Mouse (Mus musculus): ENCODE results near the gene Snx10.
A peak's percentile ranks its signal among the peaks of the same experiment; 100 is the strongest.
"Not testable (repeated sequence)": the region's sequence is repeated elsewhere in the genome, so short reads cannot be mapped to it uniquely, and the experiment has no call there.

The Snx10 gene

GRCm38 (mm10) chr6:51523807-51524320, at the start of gene Snx10:
TSS of gene Snx10 (plus strand) at chr6:51523901.
- DNase-seq (ENCODE audit: low spot score in 2 of 2), result peak in 1 of 2 experiments; percentile 45

DNA sequence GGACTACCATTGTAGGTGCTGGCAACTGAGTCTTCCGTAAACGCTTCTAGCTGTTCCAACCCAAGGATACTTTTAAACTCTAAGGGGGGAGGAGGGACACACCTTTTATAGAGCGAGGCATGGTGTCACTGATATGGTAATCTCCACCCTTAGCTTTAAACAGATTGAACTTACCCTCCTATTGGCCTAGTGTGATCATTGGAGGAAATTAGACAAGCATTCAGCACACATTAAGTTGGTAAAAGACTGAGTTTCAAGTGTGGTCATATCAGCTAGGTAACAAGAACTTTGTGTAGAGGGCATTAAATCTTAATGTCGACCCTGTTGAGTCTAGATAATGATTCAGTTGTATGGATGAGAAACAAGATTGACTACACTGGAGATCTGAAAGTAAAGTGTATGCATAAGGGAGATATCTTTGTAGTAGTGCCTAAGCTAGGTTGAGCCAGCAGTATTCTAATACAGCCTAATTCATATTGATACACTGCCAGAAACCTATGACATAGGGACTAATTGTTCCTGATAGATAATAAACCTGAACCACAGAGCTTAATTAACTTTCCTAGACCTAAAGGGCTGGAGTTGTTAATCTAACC, 44.5 kb upstream of the Snx10 start:
- no peak for DNase-seq (ENCODE audit: low spot score in 2 of 2)

- DNase-seq (ENCODE audit: low spot score in 2 of 2), result no peak
Measured at GRCm38 (mm10) chr6:51481548-51481947, 42.2 kb upstream of the Snx10 start.

DNA sequence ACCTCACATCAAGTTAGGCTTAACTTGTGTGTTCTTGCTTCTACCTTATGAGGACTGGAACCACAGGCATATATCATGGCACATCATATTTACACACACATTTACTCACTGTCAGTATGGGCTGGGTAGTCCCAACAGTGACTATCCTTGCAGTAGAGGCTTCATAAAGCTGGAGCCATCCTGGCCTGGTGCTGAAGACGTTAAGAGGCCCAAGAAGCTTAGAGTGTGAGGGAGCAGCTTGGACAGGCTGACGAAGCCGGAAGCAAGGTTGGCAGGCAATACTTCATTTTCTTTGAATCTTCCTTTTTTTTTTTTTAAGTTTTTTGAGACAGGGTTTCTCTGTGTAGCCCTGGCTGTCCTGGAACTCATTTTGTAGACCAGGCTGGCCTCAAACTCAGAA, 39.8 kb upstream of the Snx10 start:
- no peak for DNase-seq (ENCODE audit: low spot score in 2 of 2)

DNA sequence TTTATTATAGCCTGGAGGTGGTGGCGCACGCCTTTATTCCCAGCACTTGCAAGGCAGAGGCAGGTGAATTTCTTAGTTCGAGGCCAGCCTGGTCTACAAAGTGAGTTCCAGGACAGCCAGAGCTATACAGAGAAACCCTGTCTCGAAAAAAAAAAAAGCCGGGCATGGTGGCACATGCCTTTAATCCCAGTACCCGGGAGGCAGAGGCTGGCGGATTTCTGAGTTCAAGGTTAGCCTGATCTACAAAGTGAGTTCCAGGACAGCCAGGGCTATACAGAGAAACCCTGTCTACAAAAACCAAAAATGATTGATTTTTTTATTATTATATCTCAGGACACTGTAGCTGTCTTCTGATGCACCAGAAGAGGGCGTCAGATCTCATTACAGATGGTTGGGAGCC, 39.1 kb upstream of the Snx10 start:
- DNase-seq (ENCODE audit: low spot score in 2 of 2), result not testable (repeated sequence)

- DNase-seq (ENCODE audit: low spot score in 2 of 2), result no peak
Measured at GRCm38 (mm10) chr6:51485646-51486045, 38.1 kb upstream of the Snx10 start.

GRCm38 (mm10) chr6:51486076-51486710, 37.5 kb upstream of the Snx10 start:
- no peak for DNase-seq (ENCODE audit: low spot score in 2 of 2)

DNA sequence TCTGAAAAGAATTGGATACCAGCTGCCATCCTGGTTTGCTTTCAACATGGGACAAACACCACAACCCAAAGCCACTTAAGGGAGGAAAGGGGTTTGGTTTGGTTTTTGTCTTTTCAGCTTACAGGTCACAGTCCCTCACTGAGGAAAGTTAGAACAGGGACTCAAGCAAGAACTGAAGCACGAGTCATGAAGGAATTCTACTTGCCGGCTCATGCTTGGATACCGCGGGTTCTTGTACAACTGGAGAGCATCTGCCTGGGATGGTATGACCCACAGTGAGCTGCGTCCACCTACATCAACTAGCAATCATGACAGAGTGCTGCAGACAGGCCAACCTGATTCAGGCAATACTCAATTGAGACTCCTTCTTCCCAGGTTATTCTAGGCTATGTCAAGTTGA, 37.0 kb upstream of the Snx10 start:
- no peak for DNase-seq (ENCODE audit: low spot score in 2 of 2)

- no peak for DNase-seq (ENCODE audit: low spot score in 2 of 2)
Measured at GRCm38 (mm10) chr6:51489787-51490186, 33.9 kb upstream of the Snx10 start.

DNA sequence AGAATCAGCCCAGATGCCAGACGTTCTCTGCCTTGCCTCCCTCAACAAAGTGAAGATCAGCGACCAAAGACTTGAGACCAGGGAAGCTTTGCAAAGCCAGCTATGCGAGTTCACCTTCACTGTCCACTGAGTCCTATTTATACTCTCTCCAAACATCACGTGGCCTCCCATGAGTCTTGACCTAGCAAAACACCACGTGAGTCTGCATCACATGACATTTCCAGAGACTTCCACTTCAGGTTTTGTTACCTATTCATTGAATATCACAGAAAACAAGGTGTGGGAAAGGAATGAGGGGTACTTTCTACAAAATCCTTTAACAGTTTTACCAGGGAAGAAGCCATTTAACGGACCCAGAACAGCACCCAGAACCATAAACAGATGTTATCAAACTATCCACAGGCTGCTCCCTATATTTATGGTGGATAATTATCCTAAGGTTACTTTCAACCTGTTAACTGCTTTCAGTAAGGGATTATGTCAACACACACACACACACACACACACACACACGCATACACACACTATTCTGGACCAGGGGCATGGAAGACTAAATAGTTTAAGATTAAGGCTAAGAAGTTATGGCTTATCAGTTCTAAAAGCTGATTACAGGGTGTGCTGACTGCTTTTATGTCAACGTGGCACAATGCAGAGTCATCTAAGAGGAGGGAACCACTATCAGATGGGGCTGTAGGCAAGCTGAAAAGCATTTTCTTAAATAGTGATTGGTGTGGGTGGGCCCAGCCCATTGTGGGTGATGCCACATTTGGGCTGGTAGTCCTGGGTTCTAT, 26.2 kb upstream of the Snx10 start:
- DNase-seq (ENCODE audit: low spot score in 2 of 2), result no peak

GRCm38 (mm10) chr6:51505671-51506070, 18.0 kb upstream of the Snx10 start:
- no peak for DNase-seq (ENCODE audit: low spot score in 2 of 2)

- no peak for DNase-seq (ENCODE audit: low spot score in 2 of 2)
Measured at GRCm38 (mm10) chr6:51507556-51507955, 16.1 kb upstream of the Snx10 start.

GRCm38 (mm10) chr6:51508750-51509648, 14.7 kb upstream of the Snx10 start:
- peak; percentile 46 to 66 for DNase-seq (ENCODE audit: low spot score in 2 of 2)

GRCm38 (mm10) chr6:51510094-51510493, 13.6 kb upstream of the Snx10 start:
- peak in 1 of 2 experiments; percentile 36 for DNase-seq (ENCODE audit: low spot score in 2 of 2)

- DNase-seq (ENCODE audit: low spot score in 2 of 2), result no peak
Measured at GRCm38 (mm10) chr6:51510946-51511345, 12.8 kb upstream of the Snx10 start.

- DNase-seq (ENCODE audit: low spot score in 2 of 2), result no peak
Measured at GRCm38 (mm10) chr6:51513745-51514144, 10.0 kb upstream of the Snx10 start.

DNA sequence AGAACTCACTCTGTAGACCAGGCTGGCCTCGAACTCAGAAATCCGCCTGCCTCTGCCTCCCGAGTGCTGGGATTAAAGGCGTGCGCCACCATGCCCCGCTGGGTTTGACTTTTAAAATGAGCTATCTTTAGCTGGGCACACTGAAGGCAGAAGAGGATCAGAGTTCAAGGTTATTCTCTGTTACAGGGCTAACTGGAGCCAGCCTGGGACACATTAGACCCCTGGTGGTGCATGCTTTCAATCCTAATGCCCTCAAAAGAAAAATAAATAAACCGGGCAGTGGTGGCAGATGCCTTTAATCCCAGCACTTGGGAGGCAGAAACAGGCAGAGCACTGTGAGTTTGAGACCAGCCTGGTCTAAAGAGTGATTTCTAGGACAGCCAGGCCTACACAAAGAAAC, 8.8 kb upstream of the Snx10 start:
- DNase-seq (ENCODE audit: low spot score in 2 of 2), result no peak

DNA sequence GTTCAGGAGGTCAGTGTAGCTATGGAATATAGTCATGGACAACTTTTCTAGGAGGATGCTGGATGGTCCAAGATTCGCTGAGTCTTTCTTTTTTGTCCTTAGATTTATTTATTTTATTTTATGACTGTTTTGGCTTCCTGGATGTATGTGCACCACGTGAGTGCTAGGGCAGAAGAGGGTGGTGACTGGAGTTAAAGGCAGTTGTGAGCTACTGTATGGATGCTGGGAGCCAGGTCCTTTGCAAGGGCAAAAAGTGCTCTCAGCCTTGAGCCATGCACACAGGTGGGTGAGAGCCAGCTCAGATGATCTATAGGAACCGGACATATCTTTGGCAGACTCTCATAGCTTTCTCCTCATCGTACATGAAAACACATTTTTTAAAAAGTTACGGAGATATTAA, 391 bp upstream of the Snx10 start:
- DNase-seq (ENCODE audit: low spot score in 2 of 2), result no peak

- DNase-seq (ENCODE audit: low spot score in 2 of 2), result peak in 1 of 2 experiments; percentile 40
Measured at GRCm38 (mm10) chr6:51524321-51524931, 725 bp downstream of the Snx10 start.

DNA sequence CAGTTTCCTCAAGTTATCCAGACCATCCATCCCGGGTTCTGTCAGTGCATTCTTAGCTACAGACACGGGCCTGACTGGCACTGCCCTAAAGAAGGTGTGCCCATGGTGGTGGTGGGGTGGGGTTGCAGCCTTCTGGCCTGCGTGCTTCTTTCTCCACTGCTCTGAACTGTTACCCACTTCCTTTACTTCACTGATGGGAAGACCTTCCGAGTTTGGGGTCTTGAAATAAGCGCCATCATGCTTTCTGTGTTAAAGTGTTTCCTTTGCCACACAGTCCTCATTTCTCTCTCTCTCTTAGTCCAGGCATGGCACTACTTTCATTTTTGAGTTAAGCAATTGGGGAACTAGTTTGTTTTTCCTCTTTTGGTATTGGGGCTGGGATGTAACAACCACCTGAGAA, 1.3 kb downstream of the Snx10 start:
- no peak for DNase-seq (ENCODE audit: low spot score in 2 of 2)

DNA sequence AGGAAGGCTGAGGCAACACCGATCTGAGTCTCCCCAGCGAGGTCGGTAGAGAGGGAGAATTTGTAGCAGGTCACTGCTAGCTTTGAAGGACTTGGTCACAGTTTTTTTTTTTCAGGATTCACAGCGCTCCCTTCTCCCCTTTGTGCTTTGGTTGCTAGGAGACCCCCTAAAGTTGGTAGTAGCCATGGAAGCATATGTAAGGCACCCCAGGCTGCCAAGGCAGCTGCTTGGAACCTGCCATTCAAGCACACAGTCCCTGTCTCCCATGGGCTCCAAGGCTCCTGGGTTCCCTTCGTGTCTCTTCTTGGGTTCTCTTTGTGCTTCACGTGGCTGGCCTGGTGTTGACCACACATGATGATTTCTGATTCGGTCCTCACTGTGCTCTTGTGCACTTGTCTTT, 5.8 kb downstream of the Snx10 start:
- DNase-seq (ENCODE audit: low spot score in 2 of 2), result no peak

Data from cerebellum, postnatal 4 days (tissue).